Mouse (Mus musculus): ENCODE data around the gene Tmem251. TPM values are rescaled to one million over a fixed set of nuclear protein-coding genes. Genes with fewer than 3 reads are reported as not detected.

Tmem251 gene
- total RNA-seq, 2 experiments from 2014 or later, result 9.7 to 13.9 TPM

Other genes with a start within 250 kb of the Tmem251 start
- gene Chga, start 188.8 kb upstream of the Tmem251 start, total RNA-seq (2015), result not detected in 2 replicates
- not detected in 2 replicates for gene Chga, start 188.8 kb upstream of the Tmem251 start, total RNA-seq (2017)
- gene Itpk1, start 38.8 kb upstream of the Tmem251 start, total RNA-seq (2015), result 10.4 and 10.7 TPM in 2 replicates
- 14.0 and 16.6 TPM in 2 replicates for gene Itpk1, start 38.8 kb upstream of the Tmem251 start, total RNA-seq (2017)
- 7.1 and 10.4 TPM in 2 replicates for gene Moap1, start 101 bp upstream of the Tmem251 start, total RNA-seq (2015)
- gene Moap1, start 101 bp upstream of the Tmem251 start, total RNA-seq (2017), result 9.9 and 12.2 TPM in 2 replicates
- not detected in 2 replicates for gene Gm28051, start 14.0 kb downstream of the Tmem251 start, total RNA-seq (2015)
- gene Gm28051, start 14.0 kb downstream of the Tmem251 start, total RNA-seq (2017), result not detected in 2 replicates
- 22.2 and 26.1 TPM in 2 replicates for gene Gon7, start 14.0 kb downstream of the Tmem251 start, total RNA-seq (2015)
- gene Gon7, start 14.0 kb downstream of the Tmem251 start, total RNA-seq (2017), result 14.0 and 29.9 TPM in 2 replicates
- 15.8 and 21.5 TPM in 2 replicates for gene Ubr7, start 14.2 kb downstream of the Tmem251 start, total RNA-seq (2015)
- 29.5 and 37.3 TPM in 2 replicates for gene Ubr7, start 14.2 kb downstream of the Tmem251 start, total RNA-seq (2017)
- gene Gm20604, start 14.9 kb downstream of the Tmem251 start, total RNA-seq (2015), result 10.0 and 10.6 TPM in 2 replicates
- 3.3 and 5.4 TPM in 2 replicates for gene Gm20604, start 14.9 kb downstream of the Tmem251 start, total RNA-seq (2017)
- gene Btbd7, start 134.7 kb downstream of the Tmem251 start, total RNA-seq (2015), result 22.4 and 27.8 TPM in 2 replicates
- 26.7 and 27.2 TPM in 2 replicates for gene Btbd7, start 134.7 kb downstream of the Tmem251 start, total RNA-seq (2017)
- not detected in 2 replicates for gene Cox8c, start 155.6 kb downstream of the Tmem251 start, total RNA-seq (2015)
- not detected in 2 replicates for gene Cox8c, start 155.6 kb downstream of the Tmem251 start, total RNA-seq (2017)
- not detected in 2 replicates for gene Unc79, start 205.1 kb downstream of the Tmem251 start, total RNA-seq (2015)
- not detected in 2 replicates for gene Unc79, start 205.1 kb downstream of the Tmem251 start, total RNA-seq (2017)